Mouse (Mus musculus) megakaryocyte progenitor cell, adult 5-6 weeks (primary cell): ENCODE results near the gene Sfi1. TPM values are rescaled to one million over a fixed set of nuclear protein-coding genes. Genes with fewer than 3 reads are reported as not detected.
A peak's percentile ranks its signal among the peaks of the same experiment; 100 is the strongest.
"Not testable (repeated sequence)": the region's sequence is repeated elsewhere in the genome, so short reads cannot be mapped to it uniquely, and the experiment has no call there.

Experiments
- ATAC-seq: replicated peaks from 2 replicates; pipeline ENCODE4 v1.8.0; 2016; ENCODE audit warnings: mild to moderate bottlenecking, moderate TSS enrichment, inconsistent platforms; ENCODE audit not compliant: poor library complexity
- total RNA-seq, 2 experiments: library from RNA; stranded (forward) in 1 of 2; stranded (reverse) in 1 of 2; fragments of 157-497, 149-512 nt in 1 of 2; fragments of 200-1000 nt in 1 of 2; gene quantifications; 2 replicates each; pipeline versions ENCODE4 v1.2.3 to v1.2.4; 2015 to 2017

Gene Sfi1
- total RNA-seq, 2 experiments from 2014 or later: 5.2 to 6.2 TPM

GRCm38 (mm10) chr11:3105261-3105731 is 88.0 kb downstream of the Sfi1 start:
- peak; percentile 85 for ATAC-seq

DNA sequence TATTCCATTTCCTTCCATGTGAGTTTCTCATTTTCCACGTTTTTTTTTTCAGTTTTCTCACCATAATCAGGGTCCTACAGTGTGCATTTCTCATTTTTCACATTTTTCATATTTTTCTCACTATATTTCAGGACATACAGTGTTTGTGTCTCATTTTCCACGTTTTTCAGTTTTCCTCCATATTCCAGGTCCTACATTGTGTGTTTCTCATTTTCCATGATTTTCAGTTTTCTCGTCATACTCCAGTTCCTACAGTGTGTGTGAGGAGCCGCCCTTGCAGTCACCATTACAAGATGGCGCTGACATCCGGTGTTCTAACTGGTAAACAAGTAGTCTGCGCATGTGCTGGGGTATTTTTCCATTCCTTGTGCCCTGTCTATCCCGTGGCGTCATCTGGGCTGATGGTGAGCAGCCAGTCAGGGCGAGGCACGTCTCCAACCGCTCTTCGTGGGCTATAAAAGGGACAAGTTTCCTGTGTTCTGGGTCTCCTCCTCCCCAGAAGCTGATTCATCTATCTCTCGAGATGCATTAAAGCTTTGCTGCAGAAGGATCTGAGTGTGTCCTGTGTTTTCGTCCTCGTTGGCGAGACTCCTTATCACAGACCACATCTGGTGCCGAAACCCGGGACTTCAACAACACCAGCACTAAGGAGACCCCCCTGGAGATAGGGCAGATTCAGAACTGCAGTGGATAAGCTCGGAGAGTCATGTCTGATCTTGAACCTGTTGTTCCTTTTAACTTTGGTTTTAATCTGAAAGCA is 88.6 kb downstream of the Sfi1 start:
- peak; percentile 33 for ATAC-seq

DNA sequence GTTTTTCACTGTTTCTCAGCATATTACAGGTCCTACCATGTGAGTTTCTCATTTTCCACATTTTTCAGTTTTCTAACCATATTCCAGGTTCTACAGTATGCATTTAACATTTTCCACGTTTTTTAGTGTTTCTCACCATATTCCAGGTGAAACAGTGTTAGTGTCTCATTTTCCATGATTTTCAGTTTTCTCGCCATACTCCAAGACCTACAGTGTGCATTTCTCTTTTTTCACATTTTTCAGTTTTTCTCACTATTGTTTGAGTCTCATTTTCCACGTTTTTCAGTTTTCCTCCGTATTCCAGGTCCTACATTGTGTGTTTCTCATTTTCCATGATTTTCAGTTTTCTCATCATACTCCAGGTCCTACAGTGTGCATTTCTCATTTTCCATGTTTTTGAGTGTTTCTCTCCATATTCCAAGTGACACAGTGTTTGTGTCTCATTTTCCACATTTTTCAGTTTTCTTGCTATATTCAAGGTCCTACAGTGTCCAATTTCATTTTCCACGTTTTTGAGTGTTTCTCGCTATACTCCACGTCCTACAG is 89.6 kb downstream of the Sfi1 start:
- no peak for ATAC-seq

GRCm38 (mm10) chr11:3102626-3103025 is 90.6 kb downstream of the Sfi1 start:
- not testable (repeated sequence) for ATAC-seq

DNA sequence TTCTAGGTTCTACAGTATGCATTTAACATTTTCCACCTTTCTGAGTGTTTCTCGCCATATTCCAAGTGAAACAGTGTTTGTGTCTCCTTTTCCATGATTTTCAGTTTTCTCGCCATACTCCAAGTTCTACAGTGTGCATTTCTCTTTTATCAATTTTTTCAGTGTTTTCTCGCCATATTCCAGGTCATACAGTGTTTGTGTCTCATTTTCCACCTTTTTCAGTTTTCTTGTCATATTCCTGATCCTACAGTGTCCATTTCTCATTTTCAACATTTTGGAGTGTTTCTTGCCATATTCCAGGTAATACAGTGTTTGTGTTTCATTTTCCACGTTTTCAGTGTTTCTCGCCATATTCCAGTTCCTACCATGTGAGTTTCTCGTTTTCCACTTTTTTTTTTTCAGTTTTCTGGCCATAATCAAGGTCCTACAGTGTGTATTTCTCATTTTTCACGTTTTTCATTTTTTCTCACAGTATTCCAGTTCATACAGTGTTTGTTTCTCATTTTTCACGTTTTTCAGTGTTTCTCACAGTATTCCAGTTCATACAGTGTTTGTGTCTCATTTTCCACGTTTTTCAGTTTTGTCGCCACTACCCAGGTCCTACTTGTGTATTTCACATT is 91.3 kb downstream of the Sfi1 start:
- no peak for ATAC-seq

- ATAC-seq: no peak
These were observed 92.0 kb downstream of the Sfi1 start for GRCm38 (mm10) chr11:3101072-3101874.

GRCm38 (mm10) chr11:3100066-3100645 is 93.1 kb downstream of the Sfi1 start:
- ATAC-seq: peak; percentile 50

Other genes with a start within 250 kb of the Sfi1 start
- 96.1 and 110 TPM in 2 replicates for gene Eif4enif1, start 8.9 kb upstream of the Sfi1 start, total RNA-seq (2015)
- 40.1 and 49.2 TPM in 2 replicates for gene Eif4enif1, start 8.9 kb upstream of the Sfi1 start, total RNA-seq (2017)
- gene Drg1, start 73.0 kb upstream of the Sfi1 start, total RNA-seq (2015): 253 and 258 TPM in 2 replicates
- 196 and 234 TPM in 2 replicates for gene Drg1, start 73.0 kb upstream of the Sfi1 start, total RNA-seq (2017)
- gene Patz1, start 95.4 kb upstream of the Sfi1 start, total RNA-seq (2015): 69.4 and 77.3 TPM in 2 replicates
- gene Patz1, start 95.4 kb upstream of the Sfi1 start, total RNA-seq (2017): 66.4 and 72.5 TPM in 2 replicates
- gene Pik3ip1, start 136.9 kb upstream of the Sfi1 start, total RNA-seq (2015): 16.6 and 20.1 TPM in 2 replicates
- gene Pik3ip1, start 136.9 kb upstream of the Sfi1 start, total RNA-seq (2017): 32.9 and 55.1 TPM in 2 replicates
- 16.9 and 17.0 TPM in 2 replicates for gene Limk2, start 215.7 kb upstream of the Sfi1 start, total RNA-seq (2015)
- gene Limk2, start 215.7 kb upstream of the Sfi1 start, total RNA-seq (2017): 20.1 and 30.0 TPM in 2 replicates